ENCODE assay signal across 10 mouse cellular contexts in the genomic region with DNA sequence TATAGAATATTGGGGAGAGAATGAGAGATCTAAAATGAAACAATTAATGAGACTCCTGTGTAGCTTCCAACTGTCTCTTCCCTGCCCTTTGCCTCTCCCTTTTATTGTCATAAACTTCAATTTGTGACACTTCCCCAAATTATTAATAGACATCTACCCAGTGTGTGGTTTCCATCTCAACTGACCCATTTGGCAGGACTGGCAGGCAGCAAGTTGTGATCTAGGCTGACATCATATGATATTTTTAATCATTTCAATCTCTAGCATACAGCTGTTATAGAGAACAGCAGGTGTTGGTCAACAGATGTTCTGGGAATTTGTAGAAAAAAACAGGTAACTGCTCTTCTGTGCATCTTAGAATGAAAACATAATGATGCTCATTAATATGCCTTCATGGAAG.
"Had no signal": no experiment of that assay in that cellular context is flagged by ENCODE, and none has a peak within 500 bp of the region (broad histone marks: within the 10 kb centered on the region; RNA-seq: fewer than 3 reads in every experiment).

No protein-coding gene starts in this region.

- ATAC-seq: lung, postnatal 0 days; midbrain, embryonic 16.5 days had no signal

- DNase-seq: kidney, adult 11 months; kidney, postnatal 10 days; kidney, postnatal 4 days; lung, adult 2 months; lung, postnatal 36 days; right cerebral cortex, adult 18-20 months; right cerebral cortex, postnatal 25 days; thymus, postnatal 4 days had no signal
